Mouse (Mus musculus): ENCODE measurements at regions not wholly inside any gene's neighbourhood (a gene's known extent, or its start where the extent isn't known, plus 50 kb on each side); places are given as distances from the start of the nearest gene placed in this dataset.

- peak; percentile 36 for DNase-seq (ENCODE audit: low spot score)
These were observed 90.0 kb upstream of the Zcchc2 start for GRCm38 (mm10) chr1:105900158-105900557.

- no peak for DNase-seq (ENCODE audit: low spot score)
These were observed 89.3 kb upstream of the Zcchc2 start for GRCm38 (mm10) chr1:105900920-105901319.

DNA sequence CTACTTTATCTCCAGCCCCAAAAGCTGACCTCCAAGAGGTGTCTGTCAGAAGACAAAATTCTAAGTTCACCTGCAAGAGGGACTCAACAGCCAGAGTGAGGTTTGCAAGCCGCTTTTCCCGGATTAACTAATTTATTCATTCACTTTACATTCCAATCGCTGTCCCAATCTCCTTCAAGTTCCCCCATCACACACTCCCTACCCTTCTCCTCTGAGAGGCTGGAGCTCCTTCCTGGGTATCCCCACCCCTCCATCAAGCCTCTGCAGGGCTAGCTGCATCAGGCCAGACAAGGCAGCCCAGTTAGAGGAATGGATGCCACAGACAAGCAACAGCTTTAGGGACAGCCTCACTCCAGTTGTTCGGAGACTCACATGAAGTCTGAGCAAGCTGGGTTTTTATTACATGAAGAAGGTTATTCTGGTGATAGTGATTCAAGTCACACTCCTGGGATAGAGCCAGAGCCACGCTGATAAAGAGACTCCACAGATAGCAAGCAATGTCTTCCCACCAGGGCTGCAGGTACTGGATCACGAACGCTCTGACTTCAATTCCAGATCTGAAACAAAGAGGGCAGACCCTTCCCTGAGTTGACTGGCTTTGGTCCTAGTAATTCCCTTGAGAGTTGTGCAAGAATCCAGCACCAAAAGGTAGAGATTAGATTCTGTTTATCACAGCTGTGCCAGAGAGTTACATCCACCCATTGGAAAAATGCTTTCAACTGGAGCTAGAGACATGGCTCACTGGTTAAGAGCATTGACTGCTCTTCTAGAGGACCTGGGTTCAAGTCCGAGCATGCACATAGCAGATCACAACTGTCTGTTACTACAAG is 86.7 kb upstream of the Zcchc2 start:
- DNase-seq (ENCODE audit: low spot score): no peak

DNA sequence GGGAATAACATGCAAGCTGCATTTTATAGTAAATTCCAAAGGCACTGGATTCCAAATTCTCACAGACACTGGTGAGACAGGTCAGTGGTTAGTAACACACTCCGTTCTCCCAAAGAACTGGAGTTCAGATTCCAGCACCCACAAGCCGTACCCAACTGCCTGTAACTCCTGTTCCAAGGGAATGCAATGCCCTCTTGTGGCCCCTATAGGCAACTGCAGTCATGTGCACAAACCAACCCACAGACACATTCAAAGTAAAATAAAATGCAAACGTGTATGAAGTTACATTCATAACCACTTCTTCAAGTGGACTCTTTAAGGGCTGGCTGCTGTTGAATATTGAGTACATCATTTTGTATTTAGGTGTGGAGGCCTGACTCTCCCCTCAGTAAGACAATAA is 85.5 kb upstream of the Zcchc2 start:
- DNase-seq (ENCODE audit: low spot score): peak; percentile 15

- no peak for DNase-seq (ENCODE audit: low spot score)
These were observed 84.3 kb upstream of the Zcchc2 start for GRCm38 (mm10) chr1:105905785-105906426.

- no peak for DNase-seq (ENCODE audit: low spot score)
These were observed 83.8 kb upstream of the Zcchc2 start for GRCm38 (mm10) chr1:105906427-105906798.

GRCm38 (mm10) chr1:105908029-105908876 is 82.0 kb upstream of the Zcchc2 start:
- no peak for DNase-seq (ENCODE audit: low spot score)

DNA sequence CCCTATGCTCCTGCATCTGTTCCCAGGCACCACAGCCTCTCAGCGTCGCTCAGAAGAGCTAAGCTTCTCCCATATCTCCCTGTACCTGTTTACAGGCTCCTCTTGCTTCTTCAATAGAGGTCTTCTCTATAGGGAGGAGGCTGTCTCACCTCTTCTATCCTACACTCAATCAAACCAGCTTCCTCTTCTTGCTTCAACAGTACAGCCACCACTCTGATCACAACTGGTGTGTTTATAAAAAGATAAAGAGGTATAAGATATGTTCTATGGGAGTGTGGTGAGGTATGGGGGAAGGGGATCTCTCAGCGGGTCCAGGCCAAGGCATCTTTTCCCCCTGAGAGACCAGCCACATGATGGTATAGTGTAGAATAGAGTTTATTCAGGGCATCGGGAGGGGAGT is 81.1 kb upstream of the Zcchc2 start:
- no peak for DNase-seq (ENCODE audit: low spot score)

GRCm38 (mm10) chr1:105911714-105912113 is 78.5 kb upstream of the Zcchc2 start:
- no peak for DNase-seq (ENCODE audit: low spot score)

DNA sequence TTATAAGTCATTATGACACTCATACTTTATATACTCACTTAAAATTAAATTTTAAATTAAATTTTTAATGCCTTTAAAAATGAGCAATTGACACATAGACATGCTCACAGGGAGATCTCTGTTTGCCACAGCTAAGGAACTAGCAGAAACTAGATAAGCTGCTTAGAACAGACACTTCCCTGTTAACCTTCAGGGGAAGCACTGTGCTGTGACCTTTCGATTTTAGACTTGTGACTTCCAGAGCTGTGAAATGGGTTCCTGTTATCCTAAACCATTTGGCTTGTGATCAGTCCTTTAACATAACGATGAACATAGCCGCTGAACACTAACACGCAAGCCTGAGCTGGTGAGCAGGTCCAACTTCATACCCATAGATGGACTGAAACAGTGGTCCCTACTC is 68.4 kb upstream of the Zcchc2 start:
- no peak for DNase-seq (ENCODE audit: low spot score)

- no peak for DNase-seq (ENCODE audit: low spot score)
These were observed 67.6 kb upstream of the Zcchc2 start for GRCm38 (mm10) chr1:105922586-105922985.

DNA sequence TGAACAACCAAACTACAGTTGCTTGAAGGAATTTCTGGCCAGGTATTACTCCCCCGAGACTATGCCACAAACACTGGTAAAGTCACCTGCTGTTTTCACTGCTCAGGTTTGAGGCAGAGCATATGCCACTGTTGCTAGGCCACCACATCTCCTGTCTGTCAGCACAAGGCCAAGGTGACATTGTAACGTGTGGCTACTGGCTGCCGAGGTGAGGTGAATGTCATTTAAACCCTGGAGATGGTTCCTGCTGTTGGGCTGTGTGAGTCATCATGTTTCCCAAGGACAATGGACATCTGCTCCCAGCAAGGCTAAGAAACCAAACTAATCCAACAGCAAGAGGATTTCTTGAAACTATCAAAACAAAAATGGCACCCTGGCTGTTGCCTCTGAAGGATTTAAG is 67.2 kb upstream of the Zcchc2 start:
- no peak for DNase-seq (ENCODE audit: low spot score)

DNA sequence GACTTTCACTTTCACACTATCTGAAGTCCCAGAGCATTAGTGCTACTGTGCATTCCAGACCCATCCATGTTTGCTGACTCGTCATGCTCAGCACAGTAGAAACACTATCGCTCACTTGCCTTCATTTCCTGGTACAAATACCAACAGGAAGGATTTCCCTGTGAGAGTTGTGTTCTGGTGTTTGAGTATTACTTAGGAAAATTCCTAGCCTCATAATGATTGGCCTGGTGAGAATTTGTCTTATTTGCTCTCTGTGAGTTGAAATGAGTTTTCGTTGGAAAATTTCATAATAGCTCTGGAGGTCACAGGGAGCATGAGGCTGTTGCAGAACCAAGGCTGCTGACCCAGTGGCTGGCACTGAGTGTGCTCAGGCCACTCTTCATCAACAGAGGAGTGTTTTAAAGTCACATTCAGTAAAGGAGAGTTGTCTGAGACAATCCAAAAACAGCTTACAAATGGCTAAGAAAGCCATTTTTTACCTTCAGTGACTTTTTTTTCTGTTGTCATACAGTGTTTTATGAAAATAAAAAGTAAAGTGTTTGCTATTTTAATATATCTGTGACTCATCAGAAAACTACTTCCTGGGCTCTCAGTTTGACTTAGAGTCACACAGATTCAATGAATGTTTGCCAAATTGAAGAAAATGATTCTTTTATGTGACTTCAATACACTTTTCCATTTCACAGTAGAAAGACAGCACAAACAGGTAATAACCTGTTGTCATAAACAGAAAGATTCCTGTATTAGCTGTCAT is 64.4 kb upstream of the Zcchc2 start:
- no peak for DNase-seq (ENCODE audit: low spot score)

DNA sequence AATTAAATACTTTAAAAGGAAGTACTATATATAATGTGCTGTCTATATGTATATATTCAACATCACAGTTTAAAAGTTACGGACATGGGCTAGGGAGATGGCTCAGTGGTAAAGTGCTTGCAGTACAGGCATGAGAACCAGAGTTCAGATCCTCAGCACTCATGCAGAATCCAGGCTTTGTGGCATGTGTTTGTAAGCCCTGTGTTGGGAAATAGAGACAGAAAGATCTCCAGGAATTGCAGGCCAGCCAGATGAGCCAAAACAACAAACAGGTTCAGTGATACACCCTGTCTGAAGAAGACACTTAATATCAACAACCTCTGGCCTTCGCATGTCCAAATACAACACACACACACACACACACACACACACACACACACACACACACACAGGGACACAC is 63.3 kb upstream of the Zcchc2 start:
- DNase-seq (ENCODE audit: low spot score): no peak

DNA sequence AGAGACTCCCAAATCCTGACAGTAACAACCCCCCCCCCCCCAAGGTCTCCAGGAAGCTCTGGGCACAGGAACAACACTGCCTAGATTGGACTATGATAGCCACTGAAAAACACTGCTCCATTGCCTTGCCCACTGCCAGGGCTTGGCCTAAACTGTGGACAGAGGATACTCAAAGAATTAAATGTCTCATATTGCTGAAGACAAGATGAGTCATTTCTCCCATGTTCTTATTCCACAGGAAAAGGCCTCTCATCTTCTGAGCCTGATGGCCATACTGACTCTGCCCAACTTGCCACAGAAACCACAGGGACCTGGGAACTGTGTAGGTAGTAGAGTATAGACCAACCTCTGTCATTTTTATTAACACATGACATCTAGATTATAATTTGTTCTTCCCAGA is 59.4 kb upstream of the Zcchc2 start:
- DNase-seq (ENCODE audit: low spot score): no peak

DNA sequence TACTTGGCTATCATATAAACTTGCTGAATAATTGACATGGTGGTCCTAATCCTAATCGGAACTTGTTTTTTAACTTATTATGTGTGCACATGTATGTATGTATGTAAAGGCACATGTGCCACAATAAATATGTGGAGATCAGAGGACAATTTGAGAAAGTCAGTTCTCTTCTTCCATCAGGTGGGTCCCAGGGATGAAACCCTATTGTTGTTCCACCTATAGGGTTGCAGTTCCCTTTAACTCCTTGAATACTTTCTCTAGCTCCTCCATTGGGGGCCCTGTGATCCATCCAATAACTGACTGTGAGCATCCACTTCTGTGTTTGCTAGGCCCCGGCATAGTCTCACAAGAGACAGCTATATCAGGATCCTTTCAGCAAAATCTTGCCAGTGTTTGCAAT is 56.0 kb upstream of the Zcchc2 start:
- peak; percentile 70 for DNase-seq (ENCODE audit: low spot score)
